Mouse (Mus musculus): ENCODE measurements around the gene Fam172a. TPM values are rescaled to one million over a fixed set of nuclear protein-coding genes. Genes with fewer than 3 reads are reported as not detected.
A peak's percentile ranks its signal among the peaks of the same experiment; 100 is the strongest.

Fam172a gene
- polyA plus RNA-seq, 1 experiment from 2014 or later: 28.7 TPM

DNA sequence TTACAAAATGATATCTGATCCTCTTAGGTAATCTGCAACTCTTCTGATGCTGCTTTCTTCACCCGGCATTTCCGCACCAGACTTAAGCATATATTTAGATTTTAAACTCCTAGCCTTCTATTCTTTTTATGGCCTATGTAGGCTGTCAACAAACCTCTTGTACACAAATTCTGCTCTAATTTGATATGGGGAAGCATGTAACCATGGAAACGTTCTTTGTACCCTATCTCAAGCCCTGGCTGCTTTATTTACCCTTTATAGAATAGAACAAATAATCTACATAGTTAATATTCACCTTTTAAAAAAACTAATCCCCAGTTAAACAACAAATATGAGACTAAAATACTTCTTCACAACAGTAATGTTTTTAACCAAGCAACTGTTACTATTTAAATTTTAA lies 176.7 kb downstream of the Fam172a start:
- DNase-seq (ENCODE audit: low spot score): no peak
- no peak overlapping the region for H3K9ac ChIP-seq (ENCODE audit: low read depth, low read length)
- no peaks in the 10 kb centered on the region for H3K27me3 ChIP-seq (ENCODE audit: insufficient read depth, low read length)
- 80% methylated on average over 3 of the region's 3 CpGs for WGBS
- no peaks in the 10 kb centered on the region for H3K9me3 ChIP-seq (replicated peaks; ENCODE audit: low read length)
- H3K4me3 ChIP-seq (replicated peaks; ENCODE audit: low read depth, low read length): no peak overlapping the region
- no peak for ATAC-seq (replicated peaks; ENCODE audit: low FRiP score, low read depth)
- no peak overlapping the region for H3K4me2 ChIP-seq (ENCODE audit: low read length)
- no peak for TF ChIP-seq CTCF (IDR thresholded peaks at IDR 0.05; ENCODE audit: low read depth)
- H3K4me1 ChIP-seq (replicated peaks; ENCODE audit: insufficient read depth, low read length): no peaks in the 10 kb centered on the region
- no peaks in the 10 kb centered on the region for H3K36me3 ChIP-seq (ENCODE audit: insufficient read depth, low read length)
- H3K27ac ChIP-seq: no peak overlapping the region

DNA sequence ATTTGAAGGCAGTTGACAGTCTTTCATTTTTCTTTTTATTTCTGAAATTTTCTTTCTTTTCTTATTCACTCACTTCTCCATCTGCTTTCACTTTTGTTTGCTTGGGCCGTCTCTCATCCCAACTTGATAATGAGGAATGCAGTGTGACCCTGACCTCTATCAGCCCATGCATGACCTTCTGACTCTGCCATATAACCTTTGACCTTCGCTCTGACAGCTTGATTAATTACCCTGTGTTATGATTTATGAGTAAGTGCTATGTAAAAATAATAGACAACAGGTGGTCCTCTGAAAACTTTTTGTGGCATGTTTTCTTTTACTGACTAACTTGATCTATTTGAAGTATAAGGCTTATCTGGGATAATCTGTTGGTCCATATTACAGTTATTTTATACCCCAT lies 195.8 kb downstream of the Fam172a start:
- Histone ChIP-seq H3K4me3 (replicated peaks; ENCODE audit: low read depth, low read length) (no peak overlapping the region), H3K4me2 (ENCODE audit: low read length) (no peak overlapping the region), H3K27me3 (ENCODE audit: insufficient read depth, low read length) (no peaks in the 10 kb centered on the region), H3K27ac (no peak overlapping the region), H3K9ac (ENCODE audit: low read depth, low read length) (no peak overlapping the region), H3K36me3 (ENCODE audit: insufficient read depth, low read length) (no peaks in the 10 kb centered on the region), H3K4me1 (replicated peaks; ENCODE audit: insufficient read depth, low read length) (no peaks in the 10 kb centered on the region; the same call in 1 of the 2 replicates), H3K9me3 (replicated peaks; ENCODE audit: low read length) (no peaks in the 10 kb centered on the region)
- ATAC-seq (replicated peaks; ENCODE audit: low FRiP score, low read depth) (no peak), DNase-seq (ENCODE audit: low spot score) (no peak)
- WGBS: 46% methylated on average over 2 of the region's 2 CpGs
- no peak for TF ChIP-seq CTCF (IDR thresholded peaks at IDR 0.05; ENCODE audit: low read depth)

DNA sequence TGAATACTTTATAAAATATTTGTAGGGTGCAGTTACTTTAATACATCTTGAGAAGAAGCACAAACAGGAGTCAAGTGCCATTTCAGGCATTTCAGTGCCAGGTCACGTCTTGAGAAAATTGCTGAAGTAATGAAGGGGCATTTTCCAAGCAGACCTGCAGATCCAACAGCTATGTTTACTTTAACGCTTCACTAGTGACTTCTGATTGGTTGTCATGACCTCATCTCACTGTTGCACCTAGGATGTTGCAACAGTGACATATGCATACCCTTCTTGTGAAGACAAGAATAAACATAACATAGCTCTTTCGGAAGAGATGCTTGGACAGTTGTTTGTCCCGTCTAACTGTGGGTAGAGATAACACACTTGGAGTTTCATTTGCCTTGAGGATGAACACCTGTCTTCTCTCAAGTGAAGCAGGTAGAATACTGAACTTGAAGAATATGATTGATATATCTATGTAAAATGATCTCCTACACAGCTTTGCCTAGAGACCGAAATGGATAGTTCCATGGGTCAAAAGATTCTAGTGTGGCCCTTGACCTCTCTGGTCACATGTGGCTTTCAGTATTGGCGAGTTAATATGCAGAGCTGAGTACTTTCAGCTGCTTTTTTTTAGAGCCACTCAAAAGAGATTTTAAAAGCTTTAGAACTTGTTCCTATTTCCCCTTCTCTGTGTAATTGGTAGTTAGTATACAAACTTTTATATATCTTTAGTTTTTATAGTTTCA lies 196.4 kb downstream of the Fam172a start:
- WGBS: 41% methylated on average over 6 of the region's 6 CpGs
- no peak for TF ChIP-seq CTCF (IDR thresholded peaks at IDR 0.05; ENCODE audit: low read depth)
- Histone ChIP-seq H3K4me1 (replicated peaks; ENCODE audit: insufficient read depth, low read length) (no peaks in the 10 kb centered on the region; the same call in 1 of the 2 replicates), H3K27ac (no peak overlapping the region), H3K9me3 (replicated peaks; ENCODE audit: low read length) (no peaks in the 10 kb centered on the region), H3K4me3 (replicated peaks; ENCODE audit: low read depth, low read length) (no peak overlapping the region), H3K27me3 (ENCODE audit: insufficient read depth, low read length) (no peaks in the 10 kb centered on the region), H3K4me2 (ENCODE audit: low read length) (no peak overlapping the region), H3K36me3 (ENCODE audit: insufficient read depth, low read length) (0 out of 2 replicates have a peak, but pooled peaks cover 2% of the 10 kb centered on the region), H3K9ac (ENCODE audit: low read depth, low read length) (no peak overlapping the region)
- no peak for DNase-seq (ENCODE audit: low spot score)
- no peak for ATAC-seq (replicated peaks; ENCODE audit: low FRiP score, low read depth)

DNA sequence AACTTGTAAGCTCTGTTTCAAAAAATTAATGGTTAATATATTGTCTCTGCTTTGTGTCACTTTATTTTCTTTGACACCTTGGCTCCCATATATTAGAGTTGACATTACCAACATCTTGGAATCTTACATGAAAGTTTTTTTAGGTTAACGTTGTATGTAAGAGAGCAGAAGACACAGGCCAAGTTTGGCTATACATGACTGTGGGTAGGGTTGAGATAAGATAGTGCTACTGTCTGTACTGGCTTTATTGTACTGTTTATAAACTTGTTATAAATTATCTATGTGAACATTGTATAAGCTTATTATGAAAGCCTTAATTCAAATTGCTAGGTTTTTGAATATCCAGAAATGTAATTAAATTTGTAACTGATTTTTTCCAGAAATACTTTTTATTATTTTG lies 197.9 kb downstream of the Fam172a start:
- Histone ChIP-seq H3K4me3 (replicated peaks; ENCODE audit: low read depth, low read length) (no peak overlapping the region), H3K9me3 (replicated peaks; ENCODE audit: low read length) (no peaks in the 10 kb centered on the region), H3K36me3 (ENCODE audit: insufficient read depth, low read length) (0 out of 2 replicates have a peak, but pooled peaks cover 3% of the 10 kb centered on the region), H3K4me2 (ENCODE audit: low read length) (no peak overlapping the region), H3K27ac (no peak overlapping the region), H3K27me3 (ENCODE audit: insufficient read depth, low read length) (no peaks in the 10 kb centered on the region), H3K9ac (ENCODE audit: low read depth, low read length) (no peak overlapping the region), H3K4me1 (replicated peaks; ENCODE audit: insufficient read depth, low read length) (no peaks in the 10 kb centered on the region; the same call in 1 of the 2 replicates)
- no peak for ATAC-seq (replicated peaks; ENCODE audit: low FRiP score, low read depth)
- WGBS: 55% methylated on average over 1 of the region's 1 CpGs
- no peak for DNase-seq (ENCODE audit: low spot score)
- TF ChIP-seq CTCF (IDR thresholded peaks at IDR 0.05; ENCODE audit: low read depth): no peak

DNA sequence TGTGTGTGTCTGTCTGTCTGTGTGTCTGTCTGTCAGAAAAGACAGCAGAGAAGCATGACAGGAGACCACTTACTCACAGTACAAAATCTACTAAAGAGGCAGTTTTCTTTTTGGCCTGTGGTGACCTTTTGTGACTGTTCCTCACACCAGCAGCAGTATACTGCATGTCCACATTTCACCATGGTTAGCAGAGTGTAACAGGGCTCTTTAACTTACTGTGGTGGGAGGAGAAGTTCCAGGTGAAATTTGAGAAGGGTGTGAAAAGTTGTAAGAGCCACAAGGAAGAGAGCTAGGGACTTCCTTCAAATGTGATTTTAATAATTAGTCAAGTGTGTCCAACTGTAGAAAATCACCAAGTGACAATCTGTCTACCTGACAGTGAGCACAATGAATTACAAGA lies 199.0 kb downstream of the Fam172a start:
- no peaks in the 10 kb centered on the region for H3K9me3 ChIP-seq (replicated peaks; ENCODE audit: low read length)
- H3K4me2 ChIP-seq (ENCODE audit: low read length): no peak overlapping the region
- H3K27me3 ChIP-seq (ENCODE audit: insufficient read depth, low read length): no peaks in the 10 kb centered on the region
- DNase-seq (ENCODE audit: low spot score) (peak; percentile 84), ATAC-seq (replicated peaks; ENCODE audit: low FRiP score, low read depth) (peak; percentile 92)
- no peak for TF ChIP-seq CTCF (IDR thresholded peaks at IDR 0.05; ENCODE audit: low read depth)
- 0 out of 2 replicates have a peak, but pooled peaks cover 3% of the 10 kb centered on the region for H3K36me3 ChIP-seq (ENCODE audit: insufficient read depth, low read length)
- no peak overlapping the region for H3K27ac ChIP-seq
- no peaks in the 10 kb centered on the region; the same call in 1 of the 2 replicates for H3K4me1 ChIP-seq (replicated peaks; ENCODE audit: insufficient read depth, low read length)
- no peak overlapping the region for H3K9ac ChIP-seq (ENCODE audit: low read depth, low read length)
- no peak overlapping the region for H3K4me3 ChIP-seq (replicated peaks; ENCODE audit: low read depth, low read length)

DNA sequence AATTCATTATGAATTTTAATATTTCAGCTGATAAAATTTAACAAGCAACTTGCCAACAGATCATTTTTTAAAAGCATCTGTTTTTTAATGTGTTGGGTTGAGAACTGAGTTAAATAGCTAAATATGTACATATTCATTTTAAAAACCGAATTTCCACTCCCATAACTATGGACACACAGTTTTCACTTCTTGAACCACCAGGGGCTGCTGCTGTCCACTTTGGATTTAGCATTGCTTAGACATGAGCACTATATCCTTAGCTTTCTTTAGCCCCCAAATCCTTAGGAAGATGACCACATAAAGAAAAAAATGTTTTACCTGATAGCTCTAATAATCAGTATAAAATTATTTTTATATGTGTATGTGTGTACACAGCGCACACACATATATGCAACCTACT lies 207.4 kb downstream of the Fam172a start:
- 88% methylated on average over 2 of the region's 2 CpGs for WGBS
- peak; percentile 39; the same call in 1 of the 2 replicates for TF ChIP-seq CTCF (IDR thresholded peaks at IDR 0.05; ENCODE audit: low read depth)
- no peak overlapping the region for H3K4me3 ChIP-seq (replicated peaks; ENCODE audit: low read depth, low read length)

More for the DNA sequence above, 207.4 kb downstream of the Fam172a start:
- no peak overlapping the region for H3K9ac ChIP-seq (ENCODE audit: low read depth, low read length)
- no peaks in the 10 kb centered on the region for H3K27me3 ChIP-seq (ENCODE audit: insufficient read depth, low read length)
- H3K36me3 ChIP-seq (ENCODE audit: insufficient read depth, low read length): no peaks in the 10 kb centered on the region
- no peak overlapping the region for H3K27ac ChIP-seq
- DNase-seq (ENCODE audit: low spot score): no peak
- ATAC-seq (replicated peaks; ENCODE audit: low FRiP score, low read depth): no peak
- H3K4me2 ChIP-seq (ENCODE audit: low read length): no peak overlapping the region
- H3K9me3 ChIP-seq (replicated peaks; ENCODE audit: low read length): no peaks in the 10 kb centered on the region
- no peaks in the 10 kb centered on the region for H3K4me1 ChIP-seq (replicated peaks; ENCODE audit: insufficient read depth, low read length)
